Mouse (Mus musculus): ENCODE measurements around the gene Pan3.
A peak's percentile ranks its signal among the peaks of the same experiment; 100 is the strongest.

The Pan3 gene

DNA sequence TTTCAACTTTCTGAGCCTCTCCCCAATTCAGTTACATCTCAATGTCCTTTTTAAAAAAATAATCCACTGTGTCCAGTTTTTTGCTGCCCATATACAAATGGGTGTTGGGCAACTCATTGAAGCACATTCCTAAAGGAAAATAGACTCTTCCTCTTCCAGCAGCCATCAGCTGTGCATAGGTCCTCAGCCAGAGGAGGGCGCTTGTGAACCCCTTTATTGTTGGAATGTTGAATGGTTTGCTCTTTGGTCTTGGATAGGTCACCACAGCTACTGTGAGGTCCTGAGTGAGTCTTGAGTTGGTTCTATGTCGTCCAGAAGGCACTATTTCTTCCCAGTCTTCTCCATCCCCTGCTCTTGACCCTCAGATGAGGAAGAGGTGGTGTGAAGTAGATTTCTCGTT lies 54.2 kb downstream of the Pan3 start:
- DNase-seq (ENCODE audit: low read depth, low spot score), result no peak

DNA sequence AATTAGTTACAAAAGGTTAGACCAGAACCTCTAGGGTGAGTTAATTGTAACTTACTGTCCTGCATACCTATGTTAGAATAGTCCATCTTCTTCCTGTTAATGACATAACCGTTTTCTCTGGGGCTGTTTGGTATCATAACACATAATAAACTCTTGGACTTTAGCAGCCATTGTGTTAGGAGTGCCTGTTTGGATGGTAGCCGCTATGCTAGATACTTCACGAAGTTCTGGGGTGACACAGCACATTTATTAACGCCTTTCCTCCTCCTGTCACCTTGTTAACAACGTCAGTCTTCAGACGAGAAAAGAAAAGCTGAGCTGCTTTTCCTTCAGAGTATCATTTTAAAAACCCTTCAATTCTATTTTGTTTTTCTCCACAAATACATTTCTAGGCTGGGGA lies 59.3 kb downstream of the Pan3 start:
- DNase-seq (ENCODE audit: low read depth, low spot score), result no peak

DNA sequence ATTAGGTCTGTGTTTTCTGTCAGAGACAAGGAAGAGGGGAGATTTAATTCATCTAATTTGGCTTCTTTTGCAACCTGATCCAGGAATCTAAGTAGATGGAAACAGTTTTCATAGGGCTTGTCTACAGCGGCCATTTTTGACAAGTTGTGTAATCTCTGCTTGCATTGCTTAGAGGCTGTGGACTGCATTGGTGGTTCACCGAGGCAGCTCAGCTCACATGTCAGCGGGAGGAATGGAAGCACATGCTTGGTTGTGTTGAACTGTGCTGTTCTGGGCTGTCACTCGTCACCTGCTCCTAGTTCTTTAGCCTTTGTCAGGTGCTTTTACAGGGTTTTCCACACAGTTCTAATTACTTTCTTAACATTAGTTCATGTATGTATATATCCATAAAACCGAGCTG lies 60.9 kb downstream of the Pan3 start:
- DNase-seq (ENCODE audit: low read depth, low spot score), result no peak

DNA sequence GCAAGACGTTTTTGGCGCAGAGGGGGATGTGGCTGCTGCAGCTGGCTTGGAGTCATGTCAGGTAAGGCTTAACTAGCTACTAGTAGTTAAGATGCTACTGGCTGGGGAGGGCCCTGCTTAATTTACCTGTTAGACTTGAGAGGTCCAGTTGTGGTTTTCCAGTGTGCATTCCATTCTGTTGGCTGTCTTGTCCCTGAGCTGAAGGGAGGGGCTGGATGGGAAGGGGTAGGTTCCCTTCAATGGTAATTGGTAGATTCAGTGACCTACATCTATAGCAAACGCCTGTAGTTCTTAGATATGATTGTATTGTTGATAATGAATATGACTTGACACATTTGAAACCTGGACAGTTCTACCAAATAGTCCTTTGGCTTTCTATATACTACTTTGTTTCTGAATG lies 62.5 kb downstream of the Pan3 start:
- no peak for DNase-seq (ENCODE audit: low read depth, low spot score)

DNA sequence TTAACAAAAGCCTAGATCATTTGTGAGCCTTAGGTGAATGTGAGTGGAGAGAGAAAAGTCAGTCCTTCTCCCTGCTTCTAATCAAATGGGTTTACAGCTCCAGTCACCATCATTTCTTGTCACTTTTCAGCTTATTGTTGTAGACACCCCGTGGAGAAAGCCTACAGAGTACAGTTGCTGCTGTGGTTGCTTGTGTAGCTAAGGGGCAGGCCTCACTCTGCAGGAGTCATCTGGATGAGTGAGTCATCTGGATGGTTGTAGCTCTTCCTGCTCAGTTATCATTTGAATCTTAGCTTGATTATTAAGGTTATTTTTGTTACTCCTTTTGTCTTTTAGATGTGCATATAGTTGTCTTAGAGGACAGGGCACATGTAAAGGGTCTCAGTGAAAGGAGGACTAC lies 63.2 kb downstream of the Pan3 start:
- no peak for DNase-seq (ENCODE audit: low read depth, low spot score)

DNA sequence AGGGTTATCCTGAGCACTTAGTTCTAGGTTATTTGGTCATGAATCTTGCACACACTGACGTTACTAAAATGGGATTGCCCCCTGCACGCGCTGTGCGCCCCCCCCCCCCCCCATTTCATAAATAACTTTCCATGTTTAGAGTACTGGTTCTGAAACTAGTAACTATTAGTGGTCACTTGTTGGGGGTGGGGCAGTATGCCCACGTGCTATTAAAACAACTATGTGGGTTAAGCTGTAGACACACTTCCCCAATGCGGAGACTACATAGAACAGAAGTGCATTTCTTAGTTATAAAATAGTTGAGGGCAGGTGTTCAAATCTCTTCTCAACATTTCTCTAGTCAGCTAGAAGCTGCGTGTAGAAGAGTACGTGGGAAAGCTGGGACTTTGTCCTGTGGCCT lies 63.7 kb downstream of the Pan3 start:
- no peak for DNase-seq (ENCODE audit: low read depth, low spot score)

DNA sequence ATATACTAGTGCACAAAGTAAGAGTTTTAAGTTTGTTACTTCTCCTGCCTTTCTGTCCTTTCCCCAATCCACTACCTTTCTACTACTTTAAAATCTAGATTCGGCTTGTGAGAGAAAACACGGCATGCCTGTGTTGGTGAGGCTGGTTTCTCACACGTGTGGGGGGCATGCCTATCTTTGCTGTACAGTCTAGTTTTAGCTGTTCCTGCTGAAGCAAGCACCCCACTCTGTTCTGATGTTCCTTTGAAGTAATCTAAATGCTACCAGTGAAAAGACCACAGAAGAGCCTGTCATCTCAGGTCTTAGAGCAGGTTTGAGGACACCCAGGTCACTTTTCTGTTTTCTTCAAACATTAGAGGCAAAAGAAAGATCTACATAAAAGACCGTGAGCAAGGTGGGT lies 64.4 kb downstream of the Pan3 start:
- no peak for DNase-seq (ENCODE audit: low read depth, low spot score)

DNA sequence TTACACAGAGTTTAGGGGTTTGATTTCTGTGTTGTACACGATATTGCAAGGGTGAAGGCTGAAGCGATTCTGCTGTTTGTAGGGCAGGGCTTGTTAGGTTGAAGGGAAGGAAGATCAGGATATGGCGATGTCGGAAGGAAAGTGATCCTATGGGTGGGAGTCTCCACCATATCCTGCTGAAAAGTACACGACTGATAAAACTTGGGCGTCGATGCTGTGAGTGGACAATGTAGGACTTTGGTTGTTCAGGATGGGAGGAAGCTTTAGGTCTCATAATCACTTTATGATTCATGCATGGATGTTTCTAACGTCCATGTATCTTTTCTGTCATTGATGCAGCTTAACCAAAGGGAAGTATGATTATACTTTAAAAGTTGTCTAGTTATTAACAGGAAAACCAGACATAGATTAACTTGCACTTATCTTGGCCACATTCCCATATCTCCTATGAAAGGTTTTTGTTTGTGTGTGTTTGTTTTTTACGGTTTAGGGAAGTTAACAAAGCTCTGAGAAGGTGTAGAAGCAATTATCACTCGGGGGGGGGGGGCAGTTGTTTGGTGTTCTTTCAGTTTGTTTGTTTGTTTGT lies 64.9 kb downstream of the Pan3 start:
- no peak for DNase-seq (ENCODE audit: low read depth, low spot score)

DNA sequence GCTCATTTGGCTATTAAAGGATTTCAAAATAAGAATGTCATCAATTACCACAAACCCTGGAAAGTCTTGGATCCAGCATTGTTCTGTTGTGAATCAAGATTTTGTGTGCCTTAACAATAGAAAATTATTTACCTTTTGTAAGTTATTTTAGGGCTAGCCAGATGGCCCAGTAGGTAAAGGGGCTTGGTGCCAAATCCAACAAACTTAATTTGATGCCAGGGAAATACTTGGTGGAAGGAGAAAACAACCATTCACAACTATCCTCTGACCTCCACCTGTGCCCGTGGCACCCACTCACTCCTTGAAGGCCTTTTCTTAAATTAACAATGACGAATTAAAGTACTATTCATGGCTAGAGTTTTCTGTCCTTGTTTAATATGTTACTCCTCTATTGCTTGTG lies 66.0 kb downstream of the Pan3 start:
- no peak for DNase-seq (ENCODE audit: low read depth, low spot score)

DNA sequence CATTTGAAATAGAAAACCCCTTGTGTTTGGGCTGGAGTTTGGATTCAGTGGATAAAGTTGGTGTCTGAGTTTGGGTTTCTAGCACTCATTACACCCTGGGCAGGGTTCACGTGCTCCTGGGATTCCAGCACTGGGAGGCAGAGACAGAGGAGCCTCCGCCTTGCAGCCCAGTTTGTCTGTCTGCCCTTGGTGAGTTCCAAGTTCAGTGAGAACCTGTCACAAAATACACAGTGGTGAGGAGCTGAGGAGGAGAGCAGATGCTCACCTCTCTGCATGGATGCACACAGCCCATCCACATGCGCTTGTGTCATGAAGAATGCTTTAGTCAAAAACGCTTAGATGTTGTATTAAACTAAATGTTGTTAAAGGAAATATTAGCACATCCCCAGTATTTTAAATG lies 67.0 kb downstream of the Pan3 start:
- no peak for DNase-seq (ENCODE audit: low read depth, low spot score)

DNA sequence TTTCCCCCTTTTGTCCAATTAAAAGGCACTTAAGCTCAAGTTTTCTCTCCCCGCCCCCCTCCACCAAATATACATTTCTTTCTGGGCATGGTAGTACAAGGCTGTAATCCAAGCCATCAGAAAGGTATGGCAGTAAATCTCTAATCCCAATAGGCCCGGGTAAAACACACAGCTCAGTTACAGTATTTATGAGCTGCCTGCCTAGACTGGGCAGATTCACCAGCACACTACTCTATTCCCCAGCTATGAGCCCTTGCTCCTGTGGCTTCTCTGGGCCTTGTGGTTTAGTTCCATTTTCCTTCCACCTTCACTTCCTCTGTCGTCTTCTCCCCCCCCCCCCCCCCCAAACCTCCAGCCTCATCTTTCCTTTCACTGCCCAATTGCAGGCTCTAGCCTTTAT lies 67.8 kb downstream of the Pan3 start:
- DNase-seq (ENCODE audit: low read depth, low spot score), result peak; percentile 54

DNA sequence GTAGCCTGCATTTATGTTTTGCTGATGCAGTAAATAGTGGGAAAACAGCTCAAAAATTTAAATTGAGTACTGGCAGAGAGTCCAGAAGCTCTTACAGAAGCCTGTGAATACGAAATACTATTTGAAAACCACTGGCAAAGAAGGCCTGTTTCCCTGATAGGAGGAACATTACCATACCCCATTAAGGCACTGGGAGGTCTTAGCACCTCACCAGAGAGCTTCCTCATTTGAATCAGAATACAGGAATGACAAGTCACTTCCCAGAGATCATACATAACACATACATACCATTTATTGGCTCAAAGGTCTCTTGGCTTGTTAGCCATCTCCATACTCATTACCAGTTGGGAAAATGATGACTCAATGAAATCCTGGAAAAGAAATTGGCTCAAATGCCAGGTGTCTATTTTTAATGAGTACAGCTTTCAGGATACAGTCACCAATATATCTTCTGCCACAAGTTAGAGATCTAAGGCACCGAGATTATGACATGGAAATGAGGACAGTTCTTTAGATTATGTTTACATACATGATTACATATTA lies 71.6 kb downstream of the Pan3 start:
- no peak for DNase-seq (ENCODE audit: low read depth, low spot score)

DNA sequence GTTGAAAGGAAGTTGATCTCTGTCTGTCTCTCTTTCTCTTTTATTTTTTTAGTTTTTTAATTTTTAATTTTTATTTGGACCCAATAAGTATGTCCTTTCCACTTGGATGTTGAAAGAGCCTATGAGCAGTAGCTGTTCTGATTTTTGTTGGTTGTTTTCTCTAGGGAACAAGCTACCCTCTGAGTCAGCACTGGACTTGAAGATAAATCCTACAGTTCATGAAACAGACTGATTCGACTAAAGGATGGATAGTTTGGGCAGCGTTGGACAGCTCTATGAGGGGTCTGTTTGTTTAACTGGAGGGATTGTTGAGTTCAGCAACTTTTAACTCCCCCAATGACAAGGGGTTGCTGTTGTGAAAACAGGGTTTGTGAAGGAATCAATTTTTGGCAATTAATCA lies 73.0 kb downstream of the Pan3 start:
- DNase-seq (ENCODE audit: low read depth, low spot score), result no peak

DNA sequence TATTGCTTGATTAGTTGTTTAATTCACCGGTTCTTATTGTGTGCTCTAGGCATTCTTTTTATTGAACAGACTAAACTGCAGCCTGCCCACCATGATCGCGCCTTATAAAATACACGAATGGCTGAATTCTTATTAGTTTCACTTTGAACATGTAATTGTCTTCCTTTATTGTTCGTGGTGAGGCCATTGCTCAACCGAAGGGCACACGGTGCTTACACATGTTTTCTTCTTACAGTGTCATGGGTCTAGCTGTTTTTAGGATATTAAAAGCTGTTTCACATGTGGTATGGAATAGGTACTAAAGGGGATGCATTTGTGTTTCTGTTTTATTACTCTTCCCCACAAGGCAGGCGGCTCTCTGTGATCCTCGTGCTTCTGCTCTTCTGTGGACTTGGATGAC lies 81.4 kb downstream of the Pan3 start:
- no peak for DNase-seq (ENCODE audit: low read depth, low spot score)

DNA sequence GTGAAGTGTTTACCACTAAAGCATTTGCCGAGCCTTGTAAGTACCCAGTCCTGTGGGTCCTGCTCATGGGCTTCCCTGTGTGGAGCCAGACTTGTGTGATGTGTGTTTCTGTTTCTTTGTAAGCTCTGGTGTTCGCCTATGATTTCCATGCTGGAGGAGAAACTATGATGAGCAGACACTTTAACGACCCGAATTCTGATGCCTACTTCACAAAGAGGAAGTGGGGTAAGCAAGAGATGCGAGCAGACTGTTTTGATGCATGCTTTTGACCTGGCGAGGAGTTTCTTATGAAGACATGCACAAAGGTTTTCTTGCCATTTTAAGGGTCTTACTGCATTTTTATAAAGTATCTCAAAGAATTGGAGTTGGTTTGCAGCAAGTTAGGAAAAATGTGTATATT lies 97.0 kb downstream of the Pan3 start:
- no peak for DNase-seq (ENCODE audit: low read depth, low spot score)

DNA sequence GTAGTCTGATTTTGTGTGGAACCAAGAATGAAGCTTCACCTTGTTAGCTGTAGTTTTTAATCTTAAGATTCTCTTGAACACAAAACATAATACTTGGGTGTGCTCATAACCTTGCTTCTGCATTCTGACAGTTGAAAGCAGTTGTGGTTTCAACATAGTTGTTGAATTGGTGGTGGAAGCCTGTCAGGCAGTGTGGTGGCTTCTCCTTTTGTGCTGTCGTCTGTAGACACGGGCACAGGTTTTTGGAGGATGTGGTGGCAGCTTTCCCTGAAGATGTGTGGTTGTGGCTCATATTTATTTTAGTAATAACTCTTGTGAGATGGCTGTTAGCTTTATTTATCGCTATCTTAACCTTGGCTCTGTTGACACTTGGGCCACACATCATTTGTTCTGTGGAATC lies 97.8 kb downstream of the Pan3 start:
- no peak for DNase-seq (ENCODE audit: low read depth, low spot score)

DNA sequence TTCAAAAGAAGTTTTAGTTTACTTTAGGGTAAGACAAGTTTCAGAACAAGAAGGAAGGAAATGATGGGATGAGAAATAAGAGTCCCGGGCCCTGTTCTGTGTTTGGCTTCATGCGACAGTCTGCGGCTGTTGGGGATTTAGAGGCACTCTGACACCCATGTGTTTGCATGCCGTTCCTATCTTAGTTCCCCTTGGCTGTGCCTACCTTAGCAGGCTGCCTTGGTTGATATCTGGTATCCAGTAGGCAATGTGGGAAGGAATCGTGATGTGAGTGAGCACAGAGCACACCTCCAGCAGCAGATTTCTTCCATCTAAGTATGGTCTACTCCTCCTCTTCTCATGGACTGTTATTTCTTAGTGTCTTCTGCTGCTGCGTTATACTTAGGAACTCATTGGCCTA lies 102.1 kb downstream of the Pan3 start:
- no peak for DNase-seq (ENCODE audit: low read depth, low spot score)

DNA sequence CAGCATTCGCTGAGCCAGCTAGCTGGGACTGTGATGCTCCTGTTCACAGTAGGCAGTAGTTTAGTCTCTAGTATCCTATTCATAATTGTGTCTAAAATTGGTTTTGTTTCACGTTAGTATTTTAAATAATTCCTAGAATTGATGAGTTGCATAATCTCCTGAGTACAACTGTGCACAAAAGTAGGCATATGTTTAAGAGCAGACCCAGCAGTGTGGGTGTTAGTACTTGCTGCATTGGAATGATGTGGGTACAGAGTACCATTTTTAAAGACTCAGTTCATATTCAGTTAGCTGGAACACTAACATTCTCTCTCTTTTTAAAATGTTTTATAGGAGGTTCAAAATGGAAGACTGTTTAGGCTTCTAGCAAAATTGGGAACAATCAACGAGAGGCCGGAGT lies 109.4 kb downstream of the Pan3 start:
- DNase-seq (ENCODE audit: low read depth, low spot score), result no peak

DNA sequence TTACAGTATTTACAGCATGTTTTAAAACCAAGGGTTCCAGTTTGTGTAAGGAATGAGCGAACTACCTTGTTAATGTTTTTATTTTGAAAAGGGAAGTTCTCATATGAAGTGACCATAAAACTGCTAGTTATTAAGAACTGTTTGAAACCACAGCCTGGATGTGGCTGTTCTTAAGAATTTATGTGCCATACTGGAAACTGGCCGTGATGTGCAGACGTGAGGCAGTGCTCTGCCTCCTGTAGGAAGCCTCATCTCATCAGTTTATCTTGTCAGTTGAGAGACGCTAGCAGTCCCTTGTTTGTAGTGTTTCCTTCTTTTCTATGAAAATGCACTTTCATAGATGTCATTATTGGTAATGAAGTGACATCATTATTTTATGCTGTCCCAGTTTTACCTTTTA lies 109.9 kb downstream of the Pan3 start:
- DNase-seq (ENCODE audit: low read depth, low spot score), result no peak

DNA sequence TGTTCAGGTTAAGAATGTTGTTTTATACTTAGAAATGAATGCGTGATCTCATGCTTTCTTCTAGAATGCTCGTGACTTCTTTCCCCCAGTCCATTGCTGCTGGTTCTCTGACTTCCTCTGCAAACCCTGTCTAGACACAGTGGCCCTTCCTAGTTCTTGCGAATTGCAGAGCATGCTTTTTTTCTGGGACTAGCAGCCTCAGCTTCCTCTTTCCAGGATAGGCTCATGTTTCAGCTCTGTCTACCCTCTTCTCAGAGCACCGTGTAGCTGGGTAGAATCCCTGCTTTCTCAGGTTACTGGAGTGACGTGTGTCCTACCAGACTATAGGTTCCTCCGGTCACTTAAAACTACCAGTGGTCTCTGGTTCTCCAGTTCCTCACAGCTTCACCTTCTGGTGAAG lies 112.3 kb downstream of the Pan3 start:
- DNase-seq (ENCODE audit: low read depth, low spot score), result no peak

DNA sequence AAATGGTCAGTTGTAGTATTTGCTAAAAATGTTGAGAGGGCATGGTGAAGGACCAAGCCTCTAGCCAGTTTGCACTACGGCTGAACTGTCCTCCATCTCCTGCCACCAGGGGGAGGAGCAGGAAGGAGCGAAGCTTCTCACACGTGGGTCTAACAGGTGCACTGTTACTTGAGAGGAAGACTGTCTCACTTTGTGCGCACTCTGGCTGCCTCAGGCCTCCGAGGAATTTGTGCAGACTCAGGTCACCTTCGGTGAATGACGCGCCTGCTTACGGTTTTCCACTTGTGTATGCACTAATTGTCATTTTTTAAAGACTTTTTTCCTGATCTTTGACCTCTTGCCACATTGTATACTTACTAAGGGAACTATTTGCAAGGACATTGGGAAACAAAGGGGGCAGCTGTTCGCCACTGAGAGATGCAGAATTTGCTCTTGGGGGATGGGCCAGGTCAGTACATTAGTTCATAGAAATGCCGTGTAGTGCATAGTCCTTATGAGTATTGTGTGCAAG lies 115.8 kb downstream of the Pan3 start:
- DNase-seq (ENCODE audit: low read depth, low spot score), result no peak

DNA sequence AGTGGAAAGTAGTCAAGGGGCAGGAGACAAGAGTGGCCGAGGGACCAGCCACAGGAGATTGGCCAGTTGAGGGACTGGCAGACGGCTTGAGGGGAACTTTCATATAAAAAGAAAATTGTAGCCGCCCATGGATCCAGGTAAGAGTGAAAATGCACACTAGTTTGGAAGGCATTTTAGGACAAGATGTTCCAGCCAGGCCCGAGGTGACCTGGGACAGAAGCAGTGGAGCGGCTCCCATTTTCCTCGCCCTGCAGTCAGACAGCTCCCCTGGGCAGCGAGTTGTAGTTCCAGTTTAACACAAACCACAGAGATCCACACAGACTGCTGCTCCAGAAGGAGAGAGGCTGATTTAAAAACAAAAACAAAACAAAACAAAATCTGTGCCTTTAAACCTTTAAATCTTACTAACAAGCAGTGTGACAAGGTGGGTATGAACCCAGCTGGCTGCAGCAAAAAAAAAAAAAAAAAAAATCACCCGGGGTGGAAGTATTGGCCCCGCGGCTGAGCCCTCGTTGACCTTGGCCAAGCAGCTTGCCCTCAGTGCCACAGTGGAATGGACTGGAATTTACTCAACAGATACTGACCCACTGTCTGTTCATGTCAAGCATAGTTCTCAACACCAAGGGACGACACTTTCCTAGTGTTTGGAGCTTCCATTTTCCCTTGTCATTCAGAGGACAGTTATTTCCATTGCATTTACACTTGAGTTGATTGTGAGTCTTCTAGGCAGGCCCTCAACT lies 119.2 kb downstream of the Pan3 start:
- DNase-seq (ENCODE audit: low read depth, low spot score), result no peak

DNA sequence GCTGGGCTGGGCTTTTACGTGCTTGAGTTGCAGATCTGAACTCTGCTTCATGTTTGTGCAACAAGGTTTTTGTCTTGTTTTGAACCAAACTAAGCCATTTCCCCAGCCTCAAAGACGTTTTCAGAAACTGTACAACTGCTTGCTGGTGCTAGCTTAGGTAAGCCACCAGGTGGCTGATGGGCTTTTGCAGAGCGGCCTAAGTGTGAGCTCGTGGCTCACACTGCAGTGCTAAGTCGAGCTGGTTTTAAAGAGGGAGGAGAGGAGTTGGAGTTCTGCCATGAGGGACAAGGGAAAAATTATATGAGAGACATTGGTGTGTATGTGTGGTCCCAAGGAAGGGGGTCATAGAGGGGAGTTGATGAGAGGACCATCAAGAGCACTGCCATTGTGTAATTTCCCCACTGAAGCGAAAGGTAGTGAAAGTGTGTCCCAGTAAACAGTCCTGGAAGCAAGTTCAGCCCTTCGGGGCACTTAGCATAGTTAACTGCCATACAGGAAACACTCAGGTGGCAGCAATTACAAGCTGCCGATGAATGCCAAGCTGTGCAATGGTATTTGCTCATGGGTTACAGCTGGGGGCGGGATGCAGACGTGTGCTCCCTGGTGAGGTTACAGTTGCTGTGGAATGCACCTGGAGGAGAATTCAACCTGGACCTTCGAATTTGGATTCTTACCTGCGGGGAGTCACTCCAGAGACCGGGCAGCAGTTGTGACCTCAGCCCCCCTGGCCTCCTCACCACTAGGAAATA lies 122.1 kb downstream of the Pan3 start:
- DNase-seq (ENCODE audit: low read depth, low spot score), result peak; percentile 31

Measured in forelimb bud, embryonic 11.5 days (tissue).